Mouse (Mus musculus) hindbrain, embryonic 15.5 days (tissue): ENCODE data around the gene H1fnt. TPM values are rescaled to one million over a fixed set of nuclear protein-coding genes. Genes with fewer than 3 reads are reported as not detected.

Experiments
- ATAC-seq: fragments of 200-750 bp; cut with Nextera tagmentation; 2 replicates; pipeline ENCODE4 v1.8.0; 2017; ENCODE audit warnings: low read depth, moderate number of reproducible peaks, moderate TSS enrichment; ENCODE audit not compliant: low FRiP score
- H3K27ac ChIP-seq: fragments of 300-500 bp; sonication (generic); replicated peaks from 2 replicates; pipeline ENCODE4 v1.5.1; 2015; ENCODE audit warnings: mild to moderate bottlenecking, inconsistent platforms
- H3K27me3 ChIP-seq: fragments of 300-500 bp; sonication (generic); 2 replicates; pipeline ENCODE4 v1.6.1; 2015; ENCODE audit warnings: control low read depth, inconsistent platforms
- H3K36me3 ChIP-seq: fragments of 300-500 bp; sonication (generic); 2 replicates; pipeline ENCODE4 v1.6.1; 2015; ENCODE audit warnings: control low read depth, inconsistent platforms
- H3K4me1 ChIP-seq: fragments of 300-500 bp; sonication (generic); replicated peaks from 2 replicates; pipeline ENCODE4 v1.6.1; 2015; ENCODE audit warnings: control low read depth, inconsistent platforms
- H3K4me2 ChIP-seq: fragments of 300-500 bp; sonication (generic); 2 replicates; pipeline ENCODE4 v1.6.1; 2015; ENCODE audit warnings: moderate library complexity, mild to moderate bottlenecking, inconsistent platforms
- H3K4me3 ChIP-seq: fragments of 300-500 bp; sonication (generic); 2 replicates; pipeline ENCODE4 v1.5.1; 2015; ENCODE audit warnings: mild to moderate bottlenecking, inconsistent platforms
- H3K9ac ChIP-seq: fragments of 300-500 bp; sonication (generic); 2 replicates; pipeline ENCODE4 v1.6.1; 2015; ENCODE audit warnings: inconsistent platforms
- H3K9me3 ChIP-seq: fragments of 300-500 bp; sonication (generic); 2 replicates; pipeline ENCODE4 v1.6.1; 2016; ENCODE audit warnings: control low read depth, inconsistent platforms
- WGBS: fragments of 180-500 bp; shearing (Covaris S2); methylation state at CpG from one replicate; pipeline ENCODE4 v1.1.7; 2015; 5-methylcytosine and 5-hydroxymethylcytosine counted together
- polyA plus RNA-seq: library from polyadenylated mRNA; unstranded; fragments of >200 nt; fragmentation: Nextera tagmentation; extraction: Ambion mirVana; gene quantifications from 2 replicates; pipeline ENCODE4 v1.2.1, GENCODE M21; 2015

Gene H1fnt
- not detected in 2 replicates for polyA plus RNA-seq

DNA sequence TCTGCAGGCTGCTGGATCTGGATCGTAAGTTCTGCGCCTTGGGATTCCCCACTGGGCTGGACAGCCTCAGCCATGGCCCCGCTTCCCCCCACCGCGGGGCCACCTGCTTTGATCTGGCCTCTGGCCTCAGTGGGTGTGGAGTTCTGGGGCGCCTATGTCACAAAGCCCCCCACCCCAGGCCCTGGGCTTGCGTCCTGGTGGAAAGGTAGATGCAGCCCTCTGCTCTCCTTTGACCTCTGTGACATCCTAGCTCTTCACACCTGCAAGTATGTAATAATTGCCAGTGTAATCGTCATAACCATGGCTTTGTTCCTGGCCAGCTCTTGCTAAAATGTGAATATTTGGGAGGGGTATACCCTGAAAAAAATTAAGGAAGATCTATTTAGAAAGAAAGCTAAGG lies at the start of gene H1fnt:
TSS of gene H1fnt (minus strand) at position 101 of the 400 bp plus-strand sequence.
- Histone ChIP-seq H3K9me3 (no peaks in the 10 kb centered on the region), H3K4me2 (no peak within 1 kb of the TSS)
- WGBS: 93% methylated on average over 8 of the region's 8 CpGs

DNA sequence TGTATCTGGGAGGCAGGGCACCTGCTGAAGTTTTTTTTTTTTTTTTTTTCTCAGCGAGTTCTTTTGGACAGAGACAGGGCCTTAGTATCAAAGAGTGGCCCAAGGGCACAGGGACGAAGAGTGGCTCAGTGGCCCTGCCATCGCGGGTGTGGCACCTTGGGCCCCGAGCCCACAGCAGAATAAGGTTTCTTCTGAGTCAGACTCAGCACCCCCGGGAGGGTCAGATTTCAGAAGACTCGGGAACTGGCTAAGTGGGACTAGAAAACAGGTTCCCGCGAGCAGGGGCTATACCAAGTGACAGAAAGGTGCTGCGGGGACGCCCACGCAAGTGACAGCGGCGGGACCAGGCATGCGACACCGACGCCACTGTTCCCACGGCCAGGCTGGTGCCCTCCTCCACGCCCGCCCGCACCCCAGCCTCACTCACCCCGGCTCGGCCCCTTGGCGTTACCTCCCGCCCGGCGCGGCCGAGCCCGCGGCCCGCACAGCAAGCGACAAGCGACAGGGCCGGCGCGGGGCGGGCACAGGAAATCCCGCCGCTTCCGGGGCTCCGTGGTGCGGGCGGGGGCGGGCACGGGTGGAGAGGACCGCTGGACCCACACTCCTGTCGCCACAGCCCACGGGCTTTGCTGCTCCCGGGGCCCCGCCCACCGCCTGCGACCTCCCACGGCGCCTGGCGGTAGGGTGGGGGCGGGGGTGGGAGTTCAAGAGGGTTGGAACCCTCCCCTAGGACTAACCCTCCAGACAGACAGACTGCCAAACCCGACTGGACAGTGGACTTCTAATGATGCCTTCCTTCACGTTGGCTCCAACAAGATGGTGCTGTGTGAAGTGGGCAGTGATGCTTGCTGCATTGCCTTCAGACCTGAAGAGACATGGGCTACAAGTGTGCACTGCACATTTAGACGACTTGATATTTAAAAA lies 38.8 kb upstream of the H1fnt start, which contains the start of gene Zfp641:
TSS of gene Zfp641 (minus strand) at position 534 of the 924 bp plus-strand sequence.
- Histone ChIP-seq H3K36me3 (0 out of 2 replicates have a peak, but pooled peaks cover 4% of the 10 kb centered on the region), H3K4me1 (peaks cover 12% of the 10 kb centered on the region), H3K9me3 (no peaks in the 10 kb centered on the region), H3K4me3 (peak within 1 kb of the TSS; percentile 78), H3K9ac (peak within 1 kb of the TSS; percentile 75), H3K27ac (peak within 1 kb of the TSS; percentile 60; the same call in 1 of the 2 replicates), H3K4me2 (peak within 1 kb of the TSS; percentile 83), H3K27me3 (no peaks in the 10 kb centered on the region)
- WGBS: 4% methylated on average over 36 of the region's 60 CpGs
- ATAC-seq: peak; percentile 88

More for the DNA sequence above, at the start of gene H1fnt:
- H3K27me3 ChIP-seq: no peaks in the 10 kb centered on the region
- H3K27ac ChIP-seq: no peak within 1 kb of the TSS
- H3K36me3 ChIP-seq: no peaks in the 10 kb centered on the region
- H3K4me1 ChIP-seq: no peaks in the 10 kb centered on the region
- no peak within 1 kb of the TSS for H3K9ac ChIP-seq
- ATAC-seq: no peak
- H3K4me3 ChIP-seq: no peak within 1 kb of the TSS

DNA sequence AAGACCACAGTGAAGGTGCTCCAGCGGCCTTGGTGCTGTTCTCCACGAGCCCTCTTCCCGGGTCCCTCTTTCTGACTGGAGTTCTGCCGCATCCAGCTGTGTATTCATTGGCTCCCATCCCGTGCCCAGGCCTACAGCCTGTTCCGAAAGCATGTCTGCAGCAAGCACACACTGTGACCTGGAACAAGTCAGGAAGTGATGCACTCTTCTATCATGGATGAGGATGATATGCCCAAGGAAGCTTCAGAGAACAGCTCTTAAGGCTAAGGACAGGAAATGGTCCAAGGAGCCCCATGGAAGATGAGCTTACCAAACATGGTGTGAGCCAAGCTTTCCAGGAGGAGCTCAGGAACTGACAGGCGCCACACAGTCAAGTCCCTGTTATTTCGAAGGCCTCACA lies 36.6 kb upstream of the H1fnt start:
- no peak for ATAC-seq
- H3K4me2 ChIP-seq: no peak overlapping the region
- WGBS: 92% methylated on average over 8 of the region's 8 CpGs

DNA sequence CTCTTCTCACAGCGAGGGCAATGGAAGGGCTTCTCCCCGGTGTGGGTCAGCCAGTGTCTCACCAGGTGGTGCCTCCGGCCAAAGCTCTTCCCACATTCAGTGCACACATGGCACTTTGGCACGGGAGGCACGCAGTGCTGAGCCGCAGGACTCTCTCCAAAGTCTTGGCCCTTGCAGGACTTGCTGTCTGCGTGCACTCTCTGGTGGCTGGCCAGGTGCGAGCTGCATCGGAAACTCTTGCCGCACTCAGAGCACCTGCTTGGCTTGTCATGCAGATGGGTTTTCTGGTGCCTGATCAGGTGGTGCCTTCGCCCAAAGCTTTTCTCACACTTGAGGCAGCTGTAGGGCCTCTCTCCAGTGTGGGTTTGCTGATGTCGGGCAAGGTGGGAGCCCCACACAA lies 31.5 kb upstream of the H1fnt start:
- H3K27me3 ChIP-seq: no peaks in the 10 kb centered on the region
- no peaks in the 10 kb centered on the region for H3K4me1 ChIP-seq
- H3K27ac ChIP-seq: no peak overlapping the region
- no peak overlapping the region for H3K4me2 ChIP-seq
- no peaks in the 10 kb centered on the region for H3K9me3 ChIP-seq
- WGBS: 79% methylated on average over 12 of the region's 12 CpGs
- H3K36me3 ChIP-seq: peaks cover 25% of the 10 kb centered on the region
- no peak overlapping the region for H3K9ac ChIP-seq
- H3K4me3 ChIP-seq: no peak overlapping the region
- no peak for ATAC-seq

More for the DNA sequence above, 36.6 kb upstream of the H1fnt start:
- Histone ChIP-seq H3K27ac (no peak overlapping the region), H3K36me3 (peaks cover 18% of the 10 kb centered on the region), H3K4me3 (no peak overlapping the region), H3K27me3 (no peaks in the 10 kb centered on the region), H3K4me1 (peaks cover 12% of the 10 kb centered on the region), H3K9me3 (no peaks in the 10 kb centered on the region), H3K9ac (no peak overlapping the region)

DNA sequence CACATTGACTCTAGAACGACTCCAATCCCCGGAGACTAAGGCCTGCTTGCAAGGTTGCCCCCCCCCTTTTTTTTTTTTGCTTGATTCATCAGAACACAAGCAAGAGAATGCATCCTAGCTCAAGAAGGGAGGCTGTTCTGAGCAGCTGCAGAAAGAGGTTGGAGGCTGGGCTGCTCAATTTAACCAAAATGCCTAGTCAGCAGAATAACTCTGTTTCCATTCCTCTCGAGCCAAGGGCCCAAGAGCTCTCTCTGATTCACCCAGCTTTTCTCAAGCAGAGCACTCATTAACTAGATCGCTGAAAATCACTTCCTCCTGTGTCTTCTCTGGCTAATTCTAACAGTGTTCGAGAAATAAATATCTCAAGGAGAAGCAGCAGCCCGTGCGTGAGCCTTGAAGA lies 29.3 kb upstream of the H1fnt start:
- Histone ChIP-seq H3K27me3 (no peaks in the 10 kb centered on the region), H3K4me3 (no peak overlapping the region), H3K4me2 (no peak overlapping the region), H3K9ac (no peak overlapping the region), H3K36me3 (peaks cover 22% of the 10 kb centered on the region), H3K9me3 (no peaks in the 10 kb centered on the region), H3K27ac (no peak overlapping the region), H3K4me1 (no peaks in the 10 kb centered on the region)
- ATAC-seq: no peak
- WGBS: 72% methylated on average over 7 of the region's 7 CpGs

DNA sequence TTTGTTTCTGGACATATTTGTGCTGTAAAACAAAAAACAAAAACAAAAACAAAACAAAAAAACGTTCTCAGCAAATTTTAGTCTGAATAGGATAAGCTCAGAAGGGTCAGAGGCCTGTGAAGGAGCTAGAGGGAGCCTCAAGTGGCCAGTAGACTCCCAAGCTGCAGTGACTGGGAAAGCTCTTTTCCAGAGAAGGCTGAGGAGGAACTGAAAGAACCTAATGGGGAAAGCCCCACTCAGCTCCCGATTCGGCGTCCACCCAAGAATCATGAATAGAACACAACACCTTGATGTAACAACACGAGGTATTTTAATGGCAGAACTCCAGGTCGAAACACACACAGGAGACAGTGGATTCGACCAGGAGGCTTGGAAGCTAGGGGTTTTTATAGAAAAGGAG lies 683 bp upstream of the H1fnt start:
- Histone ChIP-seq H3K4me1 (no peaks in the 10 kb centered on the region), H3K36me3 (no peaks in the 10 kb centered on the region), H3K9ac (no peak overlapping the region), H3K4me2 (no peak overlapping the region), H3K27ac (no peak overlapping the region), H3K27me3 (no peaks in the 10 kb centered on the region), H3K4me3 (no peak overlapping the region), H3K9me3 (no peaks in the 10 kb centered on the region)
- ATAC-seq: no peak
- WGBS: 90% methylated on average over 7 of the region's 7 CpGs

DNA sequence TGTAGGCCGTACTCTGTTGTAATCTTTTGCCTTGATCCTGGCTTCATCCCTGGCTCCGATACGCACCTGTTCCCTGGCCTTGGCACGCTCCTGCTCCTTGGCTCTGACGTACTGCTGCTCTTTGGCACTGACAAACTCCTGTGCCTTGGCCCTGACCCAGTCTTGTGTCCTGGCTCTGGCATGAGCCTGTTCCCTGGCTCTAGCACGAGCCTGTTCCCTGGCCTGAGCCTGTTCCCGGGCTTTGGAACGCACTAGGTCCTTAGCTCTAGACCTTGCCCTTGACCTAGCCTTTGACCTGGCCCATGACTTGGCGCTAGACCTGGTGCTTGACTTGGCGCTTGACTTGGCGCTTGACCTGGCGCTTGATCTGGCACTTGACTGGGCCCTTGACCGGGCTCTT lies 822 bp downstream of the H1fnt start:
- Histone ChIP-seq H3K4me3 (no peak overlapping the region), H3K4me2 (no peak overlapping the region), H3K27me3 (no peaks in the 10 kb centered on the region), H3K9ac (no peak overlapping the region), H3K4me1 (no peaks in the 10 kb centered on the region), H3K9me3 (no peaks in the 10 kb centered on the region), H3K36me3 (no peaks in the 10 kb centered on the region), H3K27ac (no peak overlapping the region)
- 90% methylated on average over 13 of the region's 13 CpGs for WGBS
- ATAC-seq: no peak

DNA sequence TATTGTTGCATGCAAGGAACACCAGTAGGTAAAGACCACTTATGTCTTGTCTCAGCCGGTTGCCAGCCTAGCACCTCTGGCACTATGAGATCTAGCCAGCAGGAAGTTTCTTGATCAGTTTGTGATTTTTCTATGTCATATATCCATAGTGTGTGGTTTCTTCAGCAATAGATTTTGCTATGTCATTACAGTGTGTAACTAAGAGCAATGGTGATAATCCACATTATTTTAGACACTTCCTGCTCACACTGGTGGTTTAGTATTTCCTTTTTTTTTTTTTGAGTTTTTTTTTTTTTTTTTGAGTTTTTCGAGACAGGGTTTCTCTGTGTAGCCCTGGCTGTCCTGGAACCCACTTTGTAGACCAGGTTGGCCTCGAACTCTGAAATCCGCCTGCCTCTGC lies 21.7 kb downstream of the H1fnt start:
- ATAC-seq: no peak
- H3K36me3 ChIP-seq: no peaks in the 10 kb centered on the region
- WGBS: 94% methylated on average over 4 of the region's 4 CpGs
- H3K27me3 ChIP-seq: no peaks in the 10 kb centered on the region
- H3K4me1 ChIP-seq: no peaks in the 10 kb centered on the region
- no peak overlapping the region for H3K27ac ChIP-seq
- no peak overlapping the region for H3K9ac ChIP-seq
- no peak overlapping the region for H3K4me2 ChIP-seq
- no peaks in the 10 kb centered on the region for H3K9me3 ChIP-seq
- no peak overlapping the region for H3K4me3 ChIP-seq

DNA sequence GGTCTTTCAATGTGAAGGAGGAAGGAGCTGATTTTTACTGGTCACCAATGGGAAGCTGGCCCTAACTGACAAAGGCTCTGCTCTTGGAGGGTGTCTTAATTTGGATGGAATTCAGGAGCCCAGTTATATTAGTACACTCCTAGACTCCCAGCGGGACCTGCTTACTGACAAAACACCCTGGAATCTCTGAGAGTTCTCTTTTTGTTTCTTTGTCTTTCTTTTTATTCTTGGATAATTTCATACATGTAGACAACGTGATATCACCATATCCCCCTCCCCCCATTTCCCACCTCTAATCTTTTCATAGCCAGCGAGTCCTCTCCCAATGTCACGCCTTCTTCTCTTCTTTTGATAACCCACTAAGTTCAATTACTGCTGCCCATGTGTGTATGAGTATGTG lies 22.7 kb downstream of the H1fnt start, which contains the start of gene Olfr286:
TSS of gene Olfr286 (minus strand) at position 101 of the 400 bp plus-strand sequence.
- 90% methylated on average over 4 of the region's 4 CpGs for whole genome bisulfite sequencing
- H3K36me3 ChIP-seq: no peaks in the 10 kb centered on the region

DNA sequence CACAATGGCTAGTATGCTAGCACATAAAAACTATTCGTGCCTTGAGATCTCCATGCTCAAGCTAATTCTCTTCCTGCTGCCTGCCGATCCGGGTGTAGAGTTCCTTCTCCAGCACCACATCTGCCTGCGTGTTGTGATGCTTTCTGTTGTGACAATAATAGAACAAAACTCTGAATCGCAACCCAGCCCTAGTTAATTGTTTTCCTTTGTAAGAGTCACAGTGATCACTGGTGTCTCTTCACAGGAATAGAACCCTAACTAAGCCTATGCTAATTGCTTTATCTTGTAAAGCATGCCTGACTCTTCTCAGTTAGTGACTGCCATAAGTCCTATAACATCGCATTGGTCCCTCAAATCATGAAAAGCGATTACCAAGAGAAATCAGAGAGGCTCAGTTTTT lies 31.0 kb downstream of the H1fnt start:
- no peaks in the 10 kb centered on the region for H3K4me1 ChIP-seq
- no peaks in the 10 kb centered on the region for H3K9me3 ChIP-seq
- H3K27ac ChIP-seq: no peak overlapping the region
- no peak for ATAC-seq
- WGBS: 70% methylated on average over 7 of the region's 7 CpGs
- no peaks in the 10 kb centered on the region for H3K27me3 ChIP-seq
- H3K9ac ChIP-seq: no peak overlapping the region
- H3K36me3 ChIP-seq: no peaks in the 10 kb centered on the region
- H3K4me2 ChIP-seq: no peak overlapping the region
- no peak overlapping the region for H3K4me3 ChIP-seq

More for the DNA sequence above, 22.7 kb downstream of the H1fnt start, which contains the start of gene Olfr286:
- no peak for ATAC-seq
- no peak within 1 kb of the TSS for H3K9ac ChIP-seq
- H3K4me2 ChIP-seq: no peak within 1 kb of the TSS
- H3K4me3 ChIP-seq: no peak within 1 kb of the TSS
- H3K4me1 ChIP-seq: no peaks in the 10 kb centered on the region
- no peak within 1 kb of the TSS for H3K27ac ChIP-seq
- H3K27me3 ChIP-seq: no peaks in the 10 kb centered on the region
- no peaks in the 10 kb centered on the region for H3K9me3 ChIP-seq

DNA sequence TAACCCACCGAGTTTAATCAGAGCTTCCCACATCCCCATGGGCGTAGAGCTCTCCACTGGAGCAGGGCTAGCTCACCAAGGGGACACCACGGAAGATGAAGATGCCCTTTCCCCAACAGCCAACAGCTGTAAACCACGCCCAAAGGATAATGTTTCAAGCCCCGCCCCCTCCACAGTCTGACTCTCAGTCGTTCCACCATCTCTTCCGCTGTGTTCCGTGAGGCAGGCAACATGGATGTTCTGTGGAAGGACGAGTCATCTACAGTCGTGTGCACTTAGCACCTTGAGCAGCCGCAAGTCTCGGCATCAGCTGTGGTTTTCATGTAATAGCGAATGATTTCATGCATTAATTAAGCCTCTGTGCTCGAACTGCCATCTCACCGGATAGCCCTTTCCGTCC lies 31.5 kb downstream of the H1fnt start:
- H3K9me3 ChIP-seq: no peaks in the 10 kb centered on the region
- no peak for ATAC-seq
- 47% methylated on average over 16 of the region's 16 CpGs for WGBS

DNA sequence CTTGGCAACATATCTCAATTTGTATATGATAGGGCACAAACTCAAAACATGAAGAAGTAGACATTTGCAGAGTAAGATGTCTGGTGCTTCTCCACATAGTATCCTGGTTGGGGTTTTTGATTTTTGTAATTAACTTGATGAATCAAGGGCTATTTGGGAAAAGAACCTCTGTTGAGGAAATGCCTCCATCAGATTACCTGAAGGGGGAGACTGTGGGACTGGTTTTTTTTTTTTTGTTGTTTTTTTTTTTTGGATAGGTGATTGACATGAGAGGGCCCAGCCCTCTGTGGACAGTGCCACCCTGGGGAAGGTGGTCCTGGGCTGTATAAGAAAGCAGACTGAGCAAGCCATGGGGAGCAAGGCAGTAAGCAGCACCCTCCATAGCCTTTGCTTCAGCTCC lies 34.7 kb downstream of the H1fnt start:
- no peaks in the 10 kb centered on the region for H3K4me1 ChIP-seq
- no peaks in the 10 kb centered on the region for H3K36me3 ChIP-seq
- no peak overlapping the region for H3K4me2 ChIP-seq
- no peak overlapping the region for H3K27ac ChIP-seq
- H3K27me3 ChIP-seq: no peaks in the 10 kb centered on the region
- ATAC-seq: no peak
- no peak overlapping the region for H3K9ac ChIP-seq
- H3K9me3 ChIP-seq: no peaks in the 10 kb centered on the region
- H3K4me3 ChIP-seq: no peak overlapping the region

More for the DNA sequence above, 31.5 kb downstream of the H1fnt start:
- no peak overlapping the region for H3K27ac ChIP-seq
- H3K4me3 ChIP-seq: no peak overlapping the region
- no peaks in the 10 kb centered on the region for H3K4me1 ChIP-seq
- H3K36me3 ChIP-seq: no peaks in the 10 kb centered on the region
- no peak overlapping the region for H3K4me2 ChIP-seq
- no peak overlapping the region for H3K9ac ChIP-seq
- H3K27me3 ChIP-seq: no peaks in the 10 kb centered on the region
